In the genomic region with DNA sequence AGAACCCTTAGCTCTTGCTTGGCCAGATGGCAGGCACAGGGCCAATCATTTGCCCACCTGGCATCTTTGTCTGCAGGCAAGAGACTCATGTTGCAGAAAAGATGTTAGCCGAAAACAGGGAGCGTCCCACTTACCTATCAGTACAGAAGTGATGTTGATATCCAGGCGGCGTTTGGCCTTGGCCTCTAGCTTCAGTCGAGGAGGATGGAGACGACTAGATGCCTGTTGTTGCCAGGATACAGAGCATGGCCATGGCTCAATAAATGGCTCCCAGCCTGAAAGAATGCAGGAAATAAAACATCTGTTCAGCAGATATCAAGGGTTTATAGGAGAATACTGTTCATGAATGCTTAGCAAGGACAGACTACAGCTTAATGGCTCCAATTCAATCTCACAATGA, we compare ENCODE assay signal across 26 mouse cellular contexts.
A peak's percentile ranks its signal among the peaks of the same experiment; 100 is the strongest.
DNase-seq lines count a peak whose midpoint lies in the region; ATAC-seq lines count a peak whose summit lies in the region.
"Had no signal": no experiment of that assay in that cellular context is flagged by ENCODE, and none has a peak within 500 bp of the region (broad histone marks: within the 10 kb centered on the region; RNA-seq: fewer than 3 reads in every experiment).

No protein-coding gene starts in this region.

- DNase-seq in heart, adult 11 months, result peak; percentile 91
- no peak for DNase-seq in heart, postnatal 36 days
- DNase-seq in kidney, postnatal 10 days, result peak; percentile 19
- DNase-seq in lung, postnatal 10 days, result peak; percentile 7
- no peak for DNase-seq in lung, postnatal 14 days
- DNase-seq: adrenal gland, postnatal 10 days; adrenal gland, postnatal 36 days; B cell, adult 2 months; cerebellum, adult 18-20 months; cerebellum, adult 9-10 months; cerebellum, postnatal 14 days; gastrocnemius, postnatal 25 days; heart, adult 2 months; heart, postnatal 4 days had no signal

- H3K4me2 ChIP-seq in kidney, embryonic 16.5 days (replicated peaks; ENCODE audit: low read depth, low read length), result no peak overlapping the region
- H3K4me2 ChIP-seq: embryonic facial prominence, embryonic 12.5 days; forebrain, embryonic 12.5 days; forebrain, embryonic 15.5 days; heart, embryonic 11.5 days; hindbrain, embryonic 12.5 days; hindbrain, embryonic 15.5 days; intestine, embryonic 15.5 days had no signal

- no peak overlapping the region for H3K27ac ChIP-seq in kidney, embryonic 16.5 days (ENCODE audit: low read length)
- H3K27ac ChIP-seq: embryonic facial prominence, embryonic 12.5 days; forebrain, embryonic 12.5 days; forebrain, embryonic 15.5 days; heart, adult 2 months; hindbrain, embryonic 12.5 days; hindbrain, embryonic 15.5 days; intestine, embryonic 15.5 days had no signal

- no peak overlapping the region for H3K4me3 ChIP-seq in kidney, embryonic 16.5 days (ENCODE audit: low read length)
- H3K4me3 ChIP-seq: embryonic facial prominence, embryonic 12.5 days; erythroblast, embryonic 14.5 days; forebrain, embryonic 12.5 days; forebrain, embryonic 15.5 days; heart, adult 2 months; hindbrain, embryonic 12.5 days; hindbrain, embryonic 15.5 days; intestine, embryonic 15.5 days had no signal

- WGBS in kidney, embryonic 16.5 days, result 77% methylated on average over 6 of the region's 6 CpGs

- H3K4me1 ChIP-seq in kidney, embryonic 16.5 days (ENCODE audit: insufficient read depth, low read length), result no peaks in the 10 kb centered on the region
- H3K4me1 ChIP-seq: embryonic facial prominence, embryonic 12.5 days; hindbrain, embryonic 15.5 days; intestine, embryonic 15.5 days had no signal

- H3K36me3 ChIP-seq in kidney, embryonic 16.5 days (ENCODE audit: insufficient read depth, low read length), result peaks cover 40% of the 10 kb centered on the region

- no peak overlapping the region for H3K9ac ChIP-seq in kidney, embryonic 16.5 days (replicated peaks; ENCODE audit: low read length)
- H3K9ac ChIP-seq: embryonic facial prominence, embryonic 12.5 days; forebrain, embryonic 12.5 days; forebrain, embryonic 15.5 days; hindbrain, embryonic 12.5 days; hindbrain, embryonic 15.5 days; intestine, embryonic 15.5 days had no signal

- intact Hi-C loops in heart, postnatal 36 days (cut with DNase I), result no loop called here

- no peaks in the 10 kb centered on the region for H3K27me3 ChIP-seq in kidney, embryonic 16.5 days (ENCODE audit: insufficient read depth, low read length)
- H3K27me3 ChIP-seq: CH12.LX; embryonic facial prominence, embryonic 12.5 days; forebrain, embryonic 12.5 days; forebrain, embryonic 15.5 days; hindbrain, embryonic 12.5 days; hindbrain, embryonic 15.5 days; intestine, embryonic 15.5 days; Patski had no signal

- H3K9me3 ChIP-seq in kidney, embryonic 16.5 days (ENCODE audit: low read length), result no peaks in the 10 kb centered on the region
- H3K9me3 ChIP-seq: embryonic facial prominence, embryonic 12.5 days; forebrain, embryonic 12.5 days; forebrain, embryonic 15.5 days; G1E; hindbrain, embryonic 12.5 days; hindbrain, embryonic 15.5 days; intestine, embryonic 15.5 days had no signal

- no peak for ATAC-seq in kidney, embryonic 16.5 days (ENCODE audit: low FRiP score, low TSS enrichment)
- ATAC-seq: forebrain, embryonic 15.5 days; intestine, embryonic 15.5 days; Patski had no signal

Comparison
In these comparisons a context has a peak if more than half of its experiments do, and no peak if none do; other contexts are left out.
1. DNase-seq: peak in heart, adult 11 months (single experiment), kidney, postnatal 10 days (single experiment) and lung, postnatal 10 days (single experiment); none in heart, postnatal 36 days (0 of 2) and lung, postnatal 14 days (single experiment).